Mouse (Mus musculus) forebrain, postnatal 0 days (tissue): Measurements from ENCODE around the gene Gm44805. TPM values are rescaled to one million over a fixed set of nuclear protein-coding genes. Genes with fewer than 3 reads are reported as not detected.

Experiments used
- ATAC-seq: fragments of 200-750 bp; cut with Nextera tagmentation; 2 replicates; pipeline ENCODE4 v1.8.0; 2017; ENCODE audit warnings: mild to moderate bottlenecking, moderate library complexity
- DNase-seq: peaks from one replicate; pipeline ENCODE4 v3.0.0-alpha.2; 2015
- H3K27ac ChIP-seq: fragments of 300-500 bp; sonication (generic); 2 replicates; pipeline ENCODE4 v1.5.1; 2014; ENCODE audit warnings: low read depth, mild to moderate bottlenecking, antibody characterized with exemption, low read length, moderate library complexity, mixed read lengths
- H3K27me3 ChIP-seq: fragments of 300-500 bp; sonication (generic); 2 replicates; pipeline ENCODE4 v1.6.1; 2014; ENCODE audit warnings: mild to moderate bottlenecking, low read length, mixed read lengths; ENCODE audit not compliant: insufficient read depth
- H3K36me3 ChIP-seq: fragments of 300-500 bp; sonication (generic); 2 replicates; pipeline ENCODE4 v1.6.1; 2014; ENCODE audit warnings: mild to moderate bottlenecking, moderate library complexity; ENCODE audit not compliant: insufficient read depth
- H3K4me1 ChIP-seq: fragments of 300-500 bp; sonication (generic); 2 replicates; pipeline ENCODE4 v1.6.1; 2014; ENCODE audit warnings: antibody characterized with exemption; ENCODE audit not compliant: insufficient read depth
- H3K4me2 ChIP-seq: fragments of 300-500 bp; sonication (generic); 2 replicates; pipeline ENCODE4 v1.6.1; 2014; ENCODE audit warnings: low read depth, mild to moderate bottlenecking, moderate library complexity
- H3K4me3 ChIP-seq: fragments of 300-500 bp; sonication (generic); 2 replicates; pipeline ENCODE4 v1.5.1; 2014; ENCODE audit warnings: low read depth, low read length, mixed read lengths
- H3K9ac ChIP-seq: fragments of 300-500 bp; sonication (generic); 2 replicates; pipeline ENCODE4 v1.6.1; 2014; ENCODE audit warnings: mild to moderate bottlenecking
- H3K9me3 ChIP-seq: fragments of 300-500 bp; sonication (generic); 2 replicates; pipeline ENCODE4 v1.6.1; 2016; ENCODE audit warnings: low read length
- CTCF ChIP-seq: sonication (generic); IDR thresholded peaks from 2 replicates; pipeline ENCODE4 v1.5.1; 2016; ENCODE audit warnings: antibody characterized with exemption, control low read depth, low read depth
- WGBS: fragments of 180-500 bp; shearing (Covaris S2); extraction: QIAGEN DNeasy Blood & Tissue Kit; methylation state at CpG from one replicate; pipeline ENCODE4 v1.1.7; 2014; 5-methylcytosine and 5-hydroxymethylcytosine counted together
- polyA plus RNA-seq: library from polyadenylated mRNA; unstranded; fragments of >200 nt; fragmentation: Nextera tagmentation; extraction: Ambion mirVana; gene quantifications from 2 replicates; pipeline ENCODE4 v1.2.1, GENCODE M21; 2015
- total RNA-seq: library from RNA; depleted of rRNA; stranded (reverse); fragments of >200 nt; gene quantifications from 2 replicates; pipeline ENCODE4 v1.2.3, GENCODE M21; 2014; rRNA removed

Gene Gm44805
- total RNA-seq (not detected in 2 replicates), polyA plus RNA-seq (not detected in 2 replicates)

GRCm38 (mm10) chr7:19681202-19681694, at the start of gene Gm44805, which contains the start of gene Apoc4:
TSS of gene Gm44805 (minus strand) at chr7:19681423.
TSS of gene Apoc4 (minus strand) at chr7:19681479.
- H3K4me1 ChIP-seq: no peaks in the 10 kb centered on the region
- no peak within 1 kb of the TSS for H3K9ac ChIP-seq
- no peaks in the 10 kb centered on the region for H3K27me3 ChIP-seq
- no peaks in the 10 kb centered on the region for H3K36me3 ChIP-seq
- no peak within 1 kb of the TSS for H3K27ac ChIP-seq
- no peak for TF ChIP-seq CTCF
- no peak within 1 kb of the TSS for H3K4me3 ChIP-seq
- 61% methylated on average over 8 of the region's 8 CpGs for WGBS
- H3K4me2 ChIP-seq: no peak within 1 kb of the TSS
- ATAC-seq: no peak
- H3K9me3 ChIP-seq: no peaks in the 10 kb centered on the region
- DNase-seq: no peak

GRCm38 (mm10) chr7:19726541-19726940, 45.3 kb upstream of the Gm44805 start:
- DNase-seq: no peak
- TF ChIP-seq CTCF: no peak
- Histone ChIP-seq H3K4me3 (no peak overlapping the region), H3K36me3 (peaks cover 80% of the 10 kb centered on the region), H3K9ac (no peak overlapping the region), H3K27me3 (no peaks in the 10 kb centered on the region), H3K9me3 (no peaks in the 10 kb centered on the region), H3K4me2 (no peak overlapping the region), H3K27ac (no peak overlapping the region), H3K4me1 (no peaks in the 10 kb centered on the region)
- 96% methylated on average over 4 of the region's 4 CpGs for WGBS
- no peak for ATAC-seq

GRCm38 (mm10) chr7:19724167-19724566, 42.9 kb upstream of the Gm44805 start:
- H3K36me3 ChIP-seq: peaks cover 60% of the 10 kb centered on the region
- WGBS: 97% methylated on average over 12 of the region's 12 CpGs
- no peak overlapping the region for H3K4me2 ChIP-seq
- no peaks in the 10 kb centered on the region; the same call in 1 of the 2 replicates for H3K9me3 ChIP-seq
- H3K27ac ChIP-seq: no peak overlapping the region
- H3K9ac ChIP-seq: no peak overlapping the region
- ATAC-seq (no peak), DNase-seq (no peak)
- no peak overlapping the region for H3K4me3 ChIP-seq
- TF ChIP-seq CTCF: no peak
- no peaks in the 10 kb centered on the region for H3K27me3 ChIP-seq
- no peaks in the 10 kb centered on the region for H3K4me1 ChIP-seq

- H3K4me2 ChIP-seq: no peak overlapping the region
- no peak overlapping the region for H3K27ac ChIP-seq
- H3K36me3 ChIP-seq: peaks cover 47% of the 10 kb centered on the region
- ATAC-seq: no peak
- no peaks in the 10 kb centered on the region for H3K4me1 ChIP-seq
- H3K9ac ChIP-seq: no peak overlapping the region
- H3K9me3 ChIP-seq: no peaks in the 10 kb centered on the region; the same call in 1 of the 2 replicates
- H3K4me3 ChIP-seq: no peak overlapping the region
- H3K27me3 ChIP-seq: no peaks in the 10 kb centered on the region
- no peak for DNase-seq
- no peak for TF ChIP-seq CTCF
- WGBS: 93% methylated on average over 6 of the region's 6 CpGs
These were observed 41.6 kb upstream of the Gm44805 start for GRCm38 (mm10) chr7:19722754-19723195.

GRCm38 (mm10) chr7:19719200-19719599, 38.0 kb upstream of the Gm44805 start:
- Histone ChIP-seq H3K27ac (no peak overlapping the region), H3K9me3 (no peaks in the 10 kb centered on the region; the same call in 1 of the 2 replicates), H3K9ac (no peak overlapping the region), H3K4me3 (no peak overlapping the region), H3K36me3 (peaks cover 16% of the 10 kb centered on the region), H3K4me2 (no peak overlapping the region), H3K27me3 (no peaks in the 10 kb centered on the region), H3K4me1 (0 out of 2 replicates have a peak, but pooled peaks cover 6% of the 10 kb centered on the region)
- DNase-seq (no peak), ATAC-seq (no peak)
- 90% methylated on average over 4 of the region's 4 CpGs for WGBS
- TF ChIP-seq CTCF: no peak

GRCm38 (mm10) chr7:19718297-19718952, 37.2 kb upstream of the Gm44805 start:
- no peaks in the 10 kb centered on the region; the same call in 1 of the 2 replicates for H3K9me3 ChIP-seq
- no peak overlapping the region for H3K4me3 ChIP-seq
- DNase-seq (no peak), ATAC-seq (no peak)
- no peak for TF ChIP-seq CTCF
- no peak overlapping the region for H3K4me2 ChIP-seq
- H3K4me1 ChIP-seq: 0 out of 2 replicates have a peak, but pooled peaks cover 6% of the 10 kb centered on the region
- H3K27ac ChIP-seq: no peak overlapping the region
- H3K9ac ChIP-seq: no peak overlapping the region
- H3K36me3 ChIP-seq: peaks cover 13% of the 10 kb centered on the region; the same call in 1 of the 2 replicates
- WGBS: 98% methylated on average over 5 of the region's 5 CpGs
- H3K27me3 ChIP-seq: no peaks in the 10 kb centered on the region

- Histone ChIP-seq H3K27me3 (no peaks in the 10 kb centered on the region), H3K4me1 (0 out of 2 replicates have a peak, but pooled peaks cover 6% of the 10 kb centered on the region), H3K36me3 (peaks cover 14% of the 10 kb centered on the region; the same call in 1 of the 2 replicates), H3K9ac (no peak overlapping the region), H3K4me2 (no peak overlapping the region), H3K4me3 (no peak overlapping the region), H3K27ac (no peak overlapping the region), H3K9me3 (no peaks in the 10 kb centered on the region; the same call in 1 of the 2 replicates)
- ATAC-seq (no peak), DNase-seq (no peak)
- TF ChIP-seq CTCF: no peak
- 95% methylated on average over 4 of the region's 4 CpGs for WGBS
These were observed 36.1 kb upstream of the Gm44805 start for GRCm38 (mm10) chr7:19717346-19717745.
